Mouse (Mus musculus) kidney, postnatal 0 days (tissue): ENCODE measurements around the gene Msi1. TPM values are rescaled to one million over a fixed set of nuclear protein-coding genes. Genes with fewer than 3 reads are reported as not detected.
A peak's percentile ranks its signal among the peaks of the same experiment; 100 is the strongest.
"Not testable (repeated sequence)": the region's sequence is repeated elsewhere in the genome, so short reads cannot be mapped to it uniquely, and the experiment has no call there.

Source experiments
- ATAC-seq: fragments of 200-750 bp; cut with Nextera tagmentation; replicated peaks from 2 replicates; pipeline ENCODE4 v1.8.0; 2017; ENCODE audit warnings: low read depth, moderate number of reproducible peaks, moderate TSS enrichment, moderate library complexity; ENCODE audit not compliant: low FRiP score
- DNase-seq: peaks from one replicate; pipeline ENCODE4 v3.0.0-alpha.2; 2016; ENCODE audit warnings: low spot score
- H3K27ac ChIP-seq: fragments of 300-500 bp; sonication (generic); 2 replicates; pipeline ENCODE4 v1.5.1; 2014; ENCODE audit warnings: mild to moderate bottlenecking
- H3K27me3 ChIP-seq: fragments of 300-500 bp; sonication (generic); 2 replicates; pipeline ENCODE4 v1.6.1; 2014; ENCODE audit warnings: low read length, mixed read lengths; ENCODE audit not compliant: insufficient read depth
- H3K36me3 ChIP-seq: fragments of 300-500 bp; sonication (generic); 2 replicates; pipeline ENCODE4 v1.6.1; 2014; ENCODE audit warnings: low read length, mixed read lengths; ENCODE audit not compliant: insufficient read depth
- H3K4me1 ChIP-seq: fragments of 300-500 bp; sonication (generic); replicated peaks from 2 replicates; pipeline ENCODE4 v1.6.1; 2014; ENCODE audit warnings: antibody characterized with exemption, low read length, mixed read lengths; ENCODE audit not compliant: insufficient read depth
- H3K4me2 ChIP-seq: fragments of 300-500 bp; sonication (generic); 2 replicates; pipeline ENCODE4 v1.6.1; 2014; ENCODE audit warnings: mild to moderate bottlenecking, low read length, moderate library complexity, mixed read lengths
- H3K4me3 ChIP-seq: fragments of 300-500 bp; sonication (generic); replicated peaks from 2 replicates; pipeline ENCODE4 v1.5.1; 2014; ENCODE audit warnings: low read depth, low read length
- H3K9ac ChIP-seq: fragments of 300-500 bp; sonication (generic); 2 replicates; pipeline ENCODE4 v1.6.1; 2014; ENCODE audit warnings: low read depth, low read length
- H3K9me3 ChIP-seq: fragments of 300-500 bp; sonication (generic); replicated peaks from 2 replicates; pipeline ENCODE4 v1.6.1; 2016; ENCODE audit warnings: low read length, inconsistent platforms, mixed read lengths
- CTCF ChIP-seq: IDR thresholded peaks from 2 replicates; pipeline ENCODE4 v1.5.1; 2016; ENCODE audit warnings: antibody characterized with exemption, low read depth, mild to moderate bottlenecking, moderate library complexity
- WGBS: fragments of 180-500 bp; shearing (Covaris S2); extraction: QIAGEN DNeasy Blood & Tissue Kit; methylation state at CpG from one replicate; pipeline ENCODE4 v1.1.7; 2014; 5-methylcytosine and 5-hydroxymethylcytosine counted together
- polyA plus RNA-seq: library from polyadenylated mRNA; unstranded; fragments of >200 nt; fragmentation: Nextera tagmentation; extraction: Ambion mirVana; gene quantifications from 2 replicates; pipeline ENCODE4 v1.2.1, GENCODE M21; 2015

Msi1 gene
- polyA plus RNA-seq, 1 experiment from 2014 or later: 12.4 TPM

DNA sequence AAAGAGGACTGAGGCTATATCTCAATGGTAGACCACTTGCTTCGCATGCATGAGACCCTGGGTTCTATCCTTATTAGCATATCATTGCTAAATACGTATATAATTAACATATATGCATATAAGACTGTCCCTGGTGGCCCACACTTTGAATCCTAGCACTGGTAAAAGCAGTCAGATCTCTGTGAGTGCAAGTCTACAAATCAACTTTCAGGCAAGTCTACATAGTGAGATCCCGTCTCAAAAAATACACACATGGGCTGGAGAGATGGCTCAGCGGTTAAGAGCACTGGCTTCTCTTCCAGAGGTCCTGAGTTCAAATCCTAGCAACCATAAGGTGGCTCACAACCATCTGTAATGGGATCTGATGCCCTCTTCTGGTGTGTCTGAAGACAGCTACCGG lies 61.7 kb downstream of the Msi1 start:
- H3K36me3 ChIP-seq: no peaks in the 10 kb centered on the region
- no peak overlapping the region for H3K4me3 ChIP-seq
- DNase-seq: no peak
- H3K27me3 ChIP-seq: no peaks in the 10 kb centered on the region
- no peak for ATAC-seq
- H3K9me3 ChIP-seq: no peaks in the 10 kb centered on the region
- H3K27ac ChIP-seq: no peak overlapping the region
- TF ChIP-seq CTCF: peak; percentile 27; the same call in 1 of the 2 replicates
- WGBS: 32% methylated on average over 5 of the region's 5 CpGs
- H3K9ac ChIP-seq: no peak overlapping the region
- peaks cover 14% of the 10 kb centered on the region; the same call in 1 of the 2 replicates for H3K4me1 ChIP-seq
- H3K4me2 ChIP-seq: peak overlapping the region; percentile 69

DNA sequence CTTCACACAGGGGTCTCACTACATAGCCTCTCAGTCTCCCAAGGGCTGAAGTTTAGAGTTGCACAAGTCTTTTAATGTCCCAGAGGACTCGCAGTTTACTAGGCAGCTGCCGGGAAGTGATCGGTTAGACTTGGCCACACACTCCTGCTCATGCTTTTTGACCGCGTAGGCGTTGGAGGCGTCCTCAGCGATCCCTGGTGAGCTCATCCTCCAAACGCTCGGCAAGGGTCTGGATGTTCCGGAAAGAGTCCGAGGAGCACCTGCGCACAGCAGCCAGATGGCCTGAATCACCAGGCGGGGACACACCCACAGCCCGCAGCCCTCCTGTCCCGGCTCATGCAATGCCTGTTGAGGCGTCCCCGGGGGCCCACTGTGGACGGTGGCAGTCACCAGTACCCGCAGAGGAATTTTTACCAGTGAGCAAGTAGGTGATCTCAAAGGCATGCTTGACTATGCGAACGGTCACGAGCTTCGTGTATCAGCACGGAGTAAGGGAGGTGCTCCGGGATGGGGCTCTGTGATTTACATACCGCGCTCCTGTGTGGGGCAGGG lies 62.4 kb downstream of the Msi1 start:
- peaks cover 14% of the 10 kb centered on the region; the same call in 1 of the 2 replicates for H3K4me1 ChIP-seq
- H3K27ac ChIP-seq: no peak overlapping the region
- peak overlapping the region; percentile 52 for H3K9ac ChIP-seq
- H3K27me3 ChIP-seq: no peaks in the 10 kb centered on the region
- no peak for TF ChIP-seq CTCF
- no peaks in the 10 kb centered on the region for H3K9me3 ChIP-seq
- peak overlapping the region; percentile 20; the same call in 1 of the 2 replicates for H3K4me3 ChIP-seq
- WGBS: under 1% methylated on average over 28 of the region's 28 CpGs
- peak; percentile 6; the same call in 1 of the 2 replicates for ATAC-seq
- H3K4me2 ChIP-seq: peak overlapping the region; percentile 60
- no peaks in the 10 kb centered on the region for H3K36me3 ChIP-seq
- peak; percentile 70 for DNase-seq

DNA sequence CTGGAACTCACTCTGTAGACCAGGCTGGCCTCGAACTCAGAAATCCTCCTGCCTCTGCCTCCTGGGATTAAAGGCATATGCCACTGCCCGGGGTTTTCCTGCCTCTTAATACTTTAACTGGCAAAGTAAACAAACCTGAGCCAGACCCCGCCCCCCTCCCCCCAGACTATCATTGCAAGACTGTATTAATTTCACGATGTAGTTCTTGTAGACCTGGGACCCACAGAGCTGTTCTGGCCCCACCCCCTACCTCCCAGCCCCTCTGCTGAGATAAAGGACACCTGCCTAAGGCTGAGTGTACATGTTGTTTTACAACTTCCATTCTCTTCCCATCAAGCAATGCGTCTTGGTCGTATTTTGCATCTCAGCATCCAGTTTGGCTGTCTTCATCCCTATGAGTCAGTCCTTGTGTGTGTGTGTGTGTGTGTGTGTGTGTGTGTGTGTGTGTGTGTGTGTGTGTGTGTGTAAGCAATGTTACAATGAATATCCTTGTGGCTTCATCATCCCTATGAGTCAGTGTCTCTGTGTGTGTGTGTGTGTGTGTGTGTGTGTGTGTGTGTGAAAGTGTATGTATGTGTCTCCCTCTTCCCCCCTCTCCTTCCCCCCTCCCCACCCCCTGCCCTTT lies 63.4 kb downstream of the Msi1 start:
- ATAC-seq: no peak
- TF ChIP-seq CTCF: no peak
- DNase-seq: no peak
- Histone ChIP-seq H3K4me2 (no peak overlapping the region), H3K36me3 (no peaks in the 10 kb centered on the region), H3K9me3 (no peaks in the 10 kb centered on the region), H3K27me3 (no peaks in the 10 kb centered on the region), H3K4me3 (no peak overlapping the region), H3K9ac (no peak overlapping the region), H3K4me1 (peaks cover 14% of the 10 kb centered on the region; the same call in 1 of the 2 replicates), H3K27ac (no peak overlapping the region)
- 54% methylated on average over 6 of the region's 6 CpGs for WGBS

DNA sequence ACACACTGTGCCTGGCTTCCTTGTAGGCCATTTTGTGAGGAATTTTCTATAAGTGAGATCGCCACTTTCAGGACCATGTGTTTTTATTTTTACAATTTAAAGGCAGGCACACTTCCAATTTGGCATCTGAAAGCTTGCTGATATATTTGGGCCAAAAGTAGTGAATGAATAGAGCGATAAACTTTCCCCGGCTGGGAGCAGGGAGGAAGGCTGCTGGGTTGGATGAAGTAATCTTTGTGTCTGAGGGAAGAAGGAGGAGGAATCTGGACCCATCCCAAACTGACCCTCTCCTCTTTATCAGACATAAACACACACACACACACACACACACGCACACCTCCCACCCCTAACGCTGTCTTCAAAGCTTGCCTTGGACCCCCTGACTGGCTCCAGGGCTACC lies 64.0 kb downstream of the Msi1 start:
- peaks cover 14% of the 10 kb centered on the region; the same call in 1 of the 2 replicates for H3K4me1 ChIP-seq
- no peaks in the 10 kb centered on the region for H3K27me3 ChIP-seq
- no peaks in the 10 kb centered on the region for H3K9me3 ChIP-seq
- no peaks in the 10 kb centered on the region for H3K36me3 ChIP-seq
- ATAC-seq (no peak), DNase-seq (no peak)
- no peak overlapping the region for H3K9ac ChIP-seq
- no peak for TF ChIP-seq CTCF
- no peak overlapping the region for H3K4me2 ChIP-seq
- H3K27ac ChIP-seq: 0 out of 2 replicates have a peak overlapping the region, but pooled peaks have one; percentile 25
- no peak overlapping the region for H3K4me3 ChIP-seq
- WGBS: 48% methylated on average over 5 of the region's 5 CpGs

DNA sequence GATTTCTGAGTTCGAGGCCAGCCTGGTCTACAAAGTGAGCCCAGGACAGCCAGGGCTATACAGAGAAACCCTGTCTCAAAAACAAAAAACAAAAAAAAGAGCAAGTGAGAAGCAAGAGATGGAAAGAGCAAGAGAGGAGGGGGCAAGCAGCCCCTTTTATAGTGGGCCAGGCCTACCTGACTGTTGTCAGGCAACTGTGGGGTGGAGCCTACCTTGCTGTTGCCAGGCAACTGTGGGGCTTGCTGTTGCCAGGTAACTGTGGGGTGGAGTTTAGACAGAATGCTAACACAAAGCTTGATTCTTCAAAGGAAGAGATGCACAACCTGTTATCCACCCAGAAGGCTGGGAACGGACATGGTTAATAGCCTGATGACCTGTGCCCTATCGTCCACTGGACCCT lies 66.2 kb downstream of the Msi1 start:
- not testable (repeated sequence) for DNase-seq, H3K36me3 ChIP-seq, H3K4me3 ChIP-seq, H3K27me3 ChIP-seq, ATAC-seq, H3K9me3 ChIP-seq, H3K9ac ChIP-seq, H3K4me2 ChIP-seq, H3K27ac ChIP-seq
- peaks cover 18% of the 10 kb centered on the region; the same call in 1 of the 2 replicates for H3K4me1 ChIP-seq
- 85% methylated on average over 3 of the region's 3 CpGs for WGBS

DNA sequence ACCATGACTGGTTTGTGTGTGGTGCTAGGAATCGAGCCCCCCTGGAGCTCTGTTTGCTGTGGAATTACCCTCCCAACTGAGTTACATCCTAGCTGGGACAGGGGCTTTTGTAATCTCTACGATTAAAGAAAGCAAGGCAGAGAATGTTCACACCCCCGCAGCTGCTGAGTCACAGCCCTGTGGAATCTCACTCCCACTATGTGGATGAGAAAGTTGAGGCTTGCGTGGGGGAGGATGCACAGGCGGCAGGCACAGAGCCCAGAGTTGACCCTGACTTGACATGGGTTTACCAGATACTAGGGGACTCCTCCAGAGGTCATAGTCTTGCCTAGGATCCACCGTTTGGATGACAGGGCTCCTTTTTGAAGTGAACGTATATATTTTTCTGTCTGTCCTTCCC lies 67.6 kb downstream of the Msi1 start:
- H3K9me3 ChIP-seq: no peaks in the 10 kb centered on the region
- peaks cover 7% of the 10 kb centered on the region; the same call in 1 of the 2 replicates for H3K4me1 ChIP-seq
- H3K4me3 ChIP-seq: no peak overlapping the region
- no peak for DNase-seq
- no peak overlapping the region for H3K27ac ChIP-seq
- no peak for ATAC-seq
- no peak overlapping the region for H3K4me2 ChIP-seq
- H3K27me3 ChIP-seq: no peaks in the 10 kb centered on the region
- no peak for TF ChIP-seq CTCF
- H3K36me3 ChIP-seq: no peaks in the 10 kb centered on the region
- no peak overlapping the region for H3K9ac ChIP-seq
- 68% methylated on average over 7 of the region's 7 CpGs for WGBS
